Mouse (Mus musculus): ENCODE results near the gene Pccb.

GRCm38 (mm10) chr9:101015324-101015723 lies 19.4 kb downstream of the Pccb start:
- no peak for TF ChIP-seq POLR2A (IDR thresholded peaks at IDR 0.05; ENCODE audit: borderline replicate concordance, extremely low read depth, low read depth, low read length)
- TF ChIP-seq CTCF (IDR thresholded peaks at IDR 0.05; ENCODE audit: insufficient read depth, low read length), result no peak
